Mouse (Mus musculus): ENCODE results near the gene Steap3. TPM values are rescaled to one million over a fixed set of nuclear protein-coding genes. Genes with fewer than 3 reads are reported as not detected.

Gene Steap3
- polyA plus RNA-seq, 2 experiments = 38.8 to 39.1 TPM

GRCm38 (mm10) chr1:120248156-120248555 is 24.3 kb downstream of the Steap3 start:
- no peaks in the 10 kb centered on the region for H3K9me3 ChIP-seq (ENCODE audit: control insufficient read depth, low read length)
- no peak overlapping the region for H3K9ac ChIP-seq (replicated peaks)
- ATAC-seq (ENCODE audit: insufficient read depth) (no peak), DNase-seq (ENCODE audit: low read depth in 3 of 3, low spot score in 3 of 3) (no peak)
- H3K27me3 ChIP-seq (ENCODE audit: control insufficient read depth, insufficient read depth, low read length) = no peaks in the 10 kb centered on the region
- H3K36me3 ChIP-seq (replicated peaks; ENCODE audit: control insufficient read depth, insufficient read depth, low read depth) = peaks cover 29% of the 10 kb centered on the region
- no peak overlapping the region for H3K4me2 ChIP-seq (ENCODE audit: low read depth)
- WGBS (ENCODE audit: insufficient replicate concordance) = 71% methylated on average over 5 of the region's 5 CpGs
- TF ChIP-seq CTCF (IDR thresholded peaks at IDR 0.05; ENCODE audit: low read depth) (no peak), EP300 (IDR thresholded peaks at IDR 0.05; ENCODE audit: low read depth) (no peak)
- no peak overlapping the region for H3K4me3 ChIP-seq (ENCODE audit: insufficient read depth in 1 of 2, low read depth in 2 of 2, low read length in 2 of 2)
- no peak overlapping the region for H3K27ac ChIP-seq
- peaks cover 10 to 18% of the 10 kb centered on the region in 2 experiments for H3K4me1 ChIP-seq (replicated peaks; ENCODE audit: control insufficient read depth in 2 of 2, insufficient read depth in 2 of 2, low read length in 1 of 2)

GRCm38 (mm10) chr1:120247351-120247750 is 25.2 kb downstream of the Steap3 start:
- TF ChIP-seq CTCF (IDR thresholded peaks at IDR 0.05; ENCODE audit: low read depth) (no peak), EP300 (IDR thresholded peaks at IDR 0.05; ENCODE audit: low read depth) (no peak)
- H3K36me3 ChIP-seq (replicated peaks; ENCODE audit: control insufficient read depth, insufficient read depth, low read depth) = peaks cover 31% of the 10 kb centered on the region
- H3K4me1 ChIP-seq (replicated peaks; ENCODE audit: control insufficient read depth in 2 of 2, insufficient read depth in 2 of 2, low read length in 1 of 2) = peaks cover 10 to 17% of the 10 kb centered on the region in 2 experiments
- no peak overlapping the region for H3K4me3 ChIP-seq (ENCODE audit: insufficient read depth in 1 of 2, low read depth in 2 of 2, low read length in 2 of 2)
- no peaks in the 10 kb centered on the region for H3K27me3 ChIP-seq (ENCODE audit: control insufficient read depth, insufficient read depth, low read length)
- DNase-seq (ENCODE audit: low read depth in 3 of 3, low spot score in 3 of 3) (no peak), ATAC-seq (ENCODE audit: insufficient read depth) (no peak)
- H3K9ac ChIP-seq (replicated peaks) = no peak overlapping the region
- no peak overlapping the region for H3K4me2 ChIP-seq (ENCODE audit: low read depth)
- no peak overlapping the region for H3K27ac ChIP-seq
- H3K9me3 ChIP-seq (ENCODE audit: control insufficient read depth, low read length) = no peaks in the 10 kb centered on the region
- WGBS (ENCODE audit: insufficient replicate concordance) = 53% methylated on average over 3 of the region's 3 CpGs

- WGBS (ENCODE audit: insufficient replicate concordance) = 86% methylated on average over 8 of the region's 8 CpGs
- Histone ChIP-seq H3K27me3 (ENCODE audit: control insufficient read depth, insufficient read depth, low read length) (no peaks in the 10 kb centered on the region), H3K4me3 (ENCODE audit: insufficient read depth in 1 of 2, low read depth in 2 of 2, low read length in 2 of 2) (no peak overlapping the region), H3K27ac (no peak overlapping the region), H3K9me3 (ENCODE audit: control insufficient read depth, low read length) (no peaks in the 10 kb centered on the region), H3K4me1 (replicated peaks; ENCODE audit: control insufficient read depth in 2 of 2, insufficient read depth in 2 of 2, low read length in 1 of 2) (peaks cover 10 to 14% of the 10 kb centered on the region in 2 experiments), H3K9ac (replicated peaks) (no peak overlapping the region), H3K36me3 (replicated peaks; ENCODE audit: control insufficient read depth, insufficient read depth, low read depth) (peaks cover 31% of the 10 kb centered on the region), H3K4me2 (ENCODE audit: low read depth) (no peak overlapping the region)
- TF ChIP-seq EP300 (IDR thresholded peaks at IDR 0.05; ENCODE audit: low read depth) (no peak), CTCF (IDR thresholded peaks at IDR 0.05; ENCODE audit: low read depth) (no peak)
- DNase-seq (ENCODE audit: low read depth in 3 of 3, low spot score in 3 of 3) (no peak), ATAC-seq (ENCODE audit: insufficient read depth) (no peak)
Measured at GRCm38 (mm10) chr1:120246946-120247345, 25.6 kb downstream of the Steap3 start.

- DNase-seq (ENCODE audit: low read depth in 3 of 3, low spot score in 3 of 3) (no peak), ATAC-seq (ENCODE audit: insufficient read depth) (no peak)
- Histone ChIP-seq H3K4me2 (ENCODE audit: low read depth) (no peak overlapping the region), H3K4me1 (replicated peaks; ENCODE audit: control insufficient read depth in 2 of 2, insufficient read depth in 2 of 2, low read length in 1 of 2) (peaks cover 3 to 5% of the 10 kb centered on the region in 2 experiments), H3K9ac (replicated peaks) (no peak overlapping the region), H3K9me3 (ENCODE audit: control insufficient read depth, low read length) (no peaks in the 10 kb centered on the region), H3K4me3 (ENCODE audit: insufficient read depth in 1 of 2, low read depth in 2 of 2, low read length in 2 of 2) (no peak overlapping the region), H3K27ac (no peak overlapping the region), H3K36me3 (replicated peaks; ENCODE audit: control insufficient read depth, insufficient read depth, low read depth) (peaks cover 42% of the 10 kb centered on the region), H3K27me3 (ENCODE audit: control insufficient read depth, insufficient read depth, low read length) (no peaks in the 10 kb centered on the region)
- TF ChIP-seq EP300 (IDR thresholded peaks at IDR 0.05; ENCODE audit: low read depth) (no peak), CTCF (IDR thresholded peaks at IDR 0.05; ENCODE audit: low read depth) (no peak)
- 54% methylated on average over 4 of the region's 4 CpGs for WGBS (ENCODE audit: insufficient replicate concordance)
Measured at GRCm38 (mm10) chr1:120245661-120246131, 26.8 kb downstream of the Steap3 start.

- TF ChIP-seq CTCF (IDR thresholded peaks at IDR 0.05; ENCODE audit: low read depth) = no peak
- no peak for TF ChIP-seq EP300 (IDR thresholded peaks at IDR 0.05; ENCODE audit: low read depth)
Measured at GRCm38 (mm10) chr1:120244646-120245045, 27.9 kb downstream of the Steap3 start.

More at GRCm38 (mm10) chr1:120244646-120245045, 27.9 kb downstream of the Steap3 start:
- WGBS (ENCODE audit: insufficient replicate concordance) = 87% methylated on average over 11 of the region's 11 CpGs
- Histone ChIP-seq H3K9me3 (ENCODE audit: control insufficient read depth, low read length) (no peaks in the 10 kb centered on the region), H3K4me2 (ENCODE audit: low read depth) (no peak overlapping the region), H3K9ac (replicated peaks) (no peak overlapping the region), H3K27me3 (ENCODE audit: control insufficient read depth, insufficient read depth, low read length) (no peaks in the 10 kb centered on the region), H3K27ac (no peak overlapping the region), H3K4me3 (ENCODE audit: insufficient read depth in 1 of 2, low read depth in 2 of 2, low read length in 2 of 2) (no peak overlapping the region), H3K36me3 (replicated peaks; ENCODE audit: control insufficient read depth, insufficient read depth, low read depth) (peaks cover 53% of the 10 kb centered on the region), H3K4me1 (replicated peaks; ENCODE audit: control insufficient read depth in 2 of 2, insufficient read depth in 2 of 2, low read length in 1 of 2) (0 out of 4 replicates have a peak, but pooled peaks cover 0 to 1% of the 10 kb centered on the region in 2 experiments)
- ATAC-seq (ENCODE audit: insufficient read depth) (no peak), DNase-seq (ENCODE audit: low read depth in 3 of 3, low spot score in 3 of 3) (no peak)
